Mouse (Mus musculus) embryonic facial prominence, embryonic 12.5 days (tissue): Measurements from ENCODE around the gene Clcf1. TPM values are rescaled to one million over a fixed set of nuclear protein-coding genes. Genes with fewer than 3 reads are reported as not detected.

Experiments
- ATAC-seq: fragments of 200-750 bp; cut with Nextera tagmentation; 2 replicates; pipeline ENCODE4 v1.8.0; 2017; ENCODE audit not compliant: insufficient number of reproducible peaks, insufficient read depth, low FRiP score, low TSS enrichment
- H3K27ac ChIP-seq: fragments of 300-500 bp; sonication (generic); 2 replicates; pipeline ENCODE4 v1.5.1; 2016; ENCODE audit warnings: mild to moderate bottlenecking
- H3K27me3 ChIP-seq: fragments of 300-500 bp; sonication (generic); 2 replicates; pipeline ENCODE4 v1.6.1; 2016; ENCODE audit warnings: mild to moderate bottlenecking, moderate library complexity
- H3K36me3 ChIP-seq: fragments of 300-500 bp; sonication (generic); 2 replicates; pipeline ENCODE4 v1.6.1; 2016; ENCODE audit warnings: mild to moderate bottlenecking
- H3K4me1 ChIP-seq: fragments of 300-500 bp; sonication (generic); 2 replicates; pipeline ENCODE4 v1.6.1; 2016
- H3K4me2 ChIP-seq: fragments of 300-500 bp; sonication (generic); replicated peaks from 2 replicates; pipeline ENCODE4 v1.6.1; 2016; ENCODE audit warnings: mild to moderate bottlenecking, moderate library complexity
- H3K4me3 ChIP-seq: fragments of 300-500 bp; sonication (generic); 2 replicates; pipeline ENCODE4 v1.5.1; 2016; ENCODE audit warnings: mild to moderate bottlenecking
- H3K9ac ChIP-seq: fragments of 300-500 bp; sonication (generic); 2 replicates; pipeline ENCODE4 v1.6.1; 2016; ENCODE audit warnings: mild to moderate bottlenecking, moderate library complexity
- H3K9me3 ChIP-seq: fragments of 300-500 bp; sonication (generic); 2 replicates; pipeline ENCODE4 v1.6.1; 2016; ENCODE audit warnings: mild to moderate bottlenecking, moderate library complexity
- WGBS: fragments of 180-500 bp; shearing (Covaris S2); methylation state at CpG from one replicate; pipeline ENCODE4 v1.1.7; 2016; 5-methylcytosine and 5-hydroxymethylcytosine counted together
- polyA plus RNA-seq: library from polyadenylated mRNA; unstranded; fragments of >200 nt; fragmentation: Nextera tagmentation; extraction: Ambion mirVana; gene quantifications from 2 replicates; pipeline ENCODE4 v1.2.1, GENCODE M21; 2016

The Clcf1 gene
- polyA plus RNA-seq, 1 experiment from 2014 or later: 8.5 TPM

GRCm38 (mm10) chr19:4220957-4221743 is 7.1 kb downstream of the Clcf1 start:
- Histone ChIP-seq H3K9ac (no peak overlapping the region), H3K4me1 (peaks cover 46% of the 10 kb centered on the region), H3K36me3 (peaks cover 17% of the 10 kb centered on the region), H3K27ac (no peak overlapping the region), H3K27me3 (no peaks in the 10 kb centered on the region), H3K9me3 (no peaks in the 10 kb centered on the region), H3K4me3 (no peak overlapping the region), H3K4me2 (no peak overlapping the region)
- ATAC-seq: no peak
- 37% methylated on average over 14 of the region's 14 CpGs for WGBS

DNA sequence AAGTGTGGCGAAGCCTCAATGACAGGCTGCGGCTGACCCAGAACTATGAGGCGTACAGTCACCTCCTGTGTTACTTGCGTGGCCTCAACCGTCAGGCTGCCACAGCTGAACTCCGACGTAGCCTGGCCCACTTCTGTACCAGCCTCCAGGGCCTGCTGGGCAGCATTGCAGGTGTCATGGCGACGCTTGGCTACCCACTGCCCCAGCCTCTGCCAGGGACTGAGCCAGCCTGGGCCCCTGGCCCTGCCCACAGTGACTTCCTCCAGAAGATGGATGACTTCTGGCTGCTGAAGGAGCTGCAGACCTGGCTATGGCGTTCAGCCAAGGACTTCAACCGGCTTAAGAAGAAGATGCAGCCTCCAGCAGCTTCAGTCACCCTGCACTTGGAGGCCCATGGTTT is 8.1 kb downstream of the Clcf1 start:
- no peak overlapping the region for H3K4me3 ChIP-seq
- no peak overlapping the region for H3K27ac ChIP-seq
- no peaks in the 10 kb centered on the region for H3K27me3 ChIP-seq
- peaks cover 17% of the 10 kb centered on the region for H3K36me3 ChIP-seq
- H3K4me2 ChIP-seq: no peak overlapping the region
- H3K9ac ChIP-seq: no peak overlapping the region
- H3K9me3 ChIP-seq: no peaks in the 10 kb centered on the region
- ATAC-seq: no peak
- peaks cover 36% of the 10 kb centered on the region for H3K4me1 ChIP-seq
- WGBS: 83% methylated on average over 11 of the region's 11 CpGs

DNA sequence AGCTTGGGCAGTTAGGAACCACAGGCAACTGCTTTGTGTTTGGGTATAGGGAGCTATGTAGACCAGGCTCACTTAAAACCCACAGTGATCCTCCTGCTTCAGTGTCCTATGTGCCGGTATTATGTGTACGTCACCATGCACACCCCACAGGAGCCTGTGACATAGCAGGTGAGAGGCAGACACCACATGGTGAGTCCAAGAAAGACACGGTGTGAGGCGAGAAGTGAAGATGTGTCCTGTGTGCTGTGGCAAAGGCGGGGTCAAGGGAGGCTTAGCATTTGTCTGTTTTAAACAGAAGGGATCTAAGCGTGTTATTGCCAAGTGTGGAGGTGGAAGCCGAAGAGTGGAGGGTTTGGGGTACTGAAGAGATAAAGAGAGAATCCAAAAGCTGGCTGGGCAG is 12.7 kb downstream of the Clcf1 start:
- H3K9me3 ChIP-seq: no peaks in the 10 kb centered on the region
- no peak overlapping the region for H3K27ac ChIP-seq
- WGBS: 87% methylated on average over 7 of the region's 7 CpGs
- no peak overlapping the region for H3K9ac ChIP-seq
- H3K4me3 ChIP-seq: no peak overlapping the region
- no peak for ATAC-seq
- peaks cover 4% of the 10 kb centered on the region for H3K27me3 ChIP-seq
- peaks cover 12% of the 10 kb centered on the region for H3K36me3 ChIP-seq
- H3K4me1 ChIP-seq: peaks cover 11% of the 10 kb centered on the region; the same call in 1 of the 2 replicates
- no peak overlapping the region for H3K4me2 ChIP-seq

DNA sequence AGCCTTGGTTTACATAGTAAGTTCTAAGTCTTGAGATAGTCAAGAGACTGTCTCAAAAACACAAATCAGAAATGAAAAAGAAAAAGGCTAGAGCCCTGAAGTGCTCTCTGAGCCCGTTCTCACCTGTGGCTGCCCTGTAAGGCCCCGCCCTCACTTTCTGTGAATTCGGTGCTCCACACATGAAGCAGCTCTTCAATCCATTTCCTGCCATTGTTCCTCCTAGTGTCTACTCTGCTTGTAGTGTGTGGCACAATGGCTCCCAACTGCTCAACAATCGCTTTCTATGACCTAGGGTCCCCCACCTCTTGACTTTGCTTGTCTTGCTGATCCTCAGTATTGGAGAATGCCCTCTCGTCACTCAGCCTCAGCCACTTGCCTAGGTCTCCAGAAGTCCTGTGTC is 13.4 kb downstream of the Clcf1 start:
- no peak overlapping the region for H3K4me2 ChIP-seq
- H3K9ac ChIP-seq: no peak overlapping the region
- no peak overlapping the region for H3K4me3 ChIP-seq
- peaks cover 4% of the 10 kb centered on the region for H3K27me3 ChIP-seq
- ATAC-seq: no peak
- no peaks in the 10 kb centered on the region for H3K9me3 ChIP-seq
- WGBS: 65% methylated on average over 5 of the region's 5 CpGs
- H3K36me3 ChIP-seq: peaks cover 5% of the 10 kb centered on the region; the same call in 1 of the 2 replicates
- H3K27ac ChIP-seq: no peak overlapping the region
- peaks cover 17% of the 10 kb centered on the region for H3K4me1 ChIP-seq

DNA sequence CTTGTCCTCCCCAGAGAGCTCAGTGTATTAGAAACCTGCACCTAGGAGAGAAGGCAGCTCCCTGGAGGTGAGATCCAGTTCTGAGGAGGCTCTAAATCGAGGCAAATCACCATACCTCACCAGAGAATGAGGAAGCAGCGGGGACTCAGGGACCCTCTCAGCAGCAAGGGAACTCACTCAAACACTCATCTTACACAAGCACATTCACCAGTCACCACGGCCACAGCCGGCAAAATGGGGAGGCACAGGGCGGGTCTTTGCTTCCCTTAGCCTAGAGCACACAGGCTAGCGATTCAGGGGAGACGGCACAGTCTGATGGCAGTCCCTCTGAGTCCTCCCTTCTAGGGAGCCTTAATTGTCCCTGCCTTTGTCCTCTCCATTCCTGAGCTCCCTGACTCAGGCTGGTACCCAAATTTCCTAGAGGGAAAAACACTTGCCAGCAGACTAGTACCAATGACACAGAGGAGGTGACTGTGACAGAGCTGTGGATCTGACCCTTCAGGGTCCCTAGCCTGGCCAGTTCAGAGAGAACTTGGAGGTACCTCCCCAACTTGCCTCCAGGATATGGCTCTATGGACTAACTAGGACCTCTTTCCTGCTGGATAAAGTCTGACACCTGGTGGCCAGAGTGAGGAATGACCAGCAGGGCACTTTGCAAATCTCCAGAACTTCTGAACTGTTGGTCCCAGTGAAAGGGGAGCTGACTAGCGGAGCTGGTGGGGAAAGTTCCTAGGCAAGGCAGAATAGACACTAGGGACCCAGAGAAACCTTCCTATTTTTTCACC is 14.0 kb downstream of the Clcf1 start:
- Histone ChIP-seq H3K9ac (no peak overlapping the region; the same call in 1 of the 2 replicates), H3K9me3 (no peaks in the 10 kb centered on the region), H3K4me2 (no peak overlapping the region), H3K27me3 (peaks cover 4% of the 10 kb centered on the region), H3K27ac (no peak overlapping the region), H3K36me3 (no peaks in the 10 kb centered on the region), H3K4me1 (peaks cover 20% of the 10 kb centered on the region), H3K4me3 (no peak overlapping the region)
- WGBS: 17% methylated on average over 8 of the region's 8 CpGs
- ATAC-seq: no peak

- ATAC-seq: no peak
- Histone ChIP-seq H3K9me3 (no peaks in the 10 kb centered on the region), H3K36me3 (no peaks in the 10 kb centered on the region), H3K27me3 (peaks cover 4% of the 10 kb centered on the region), H3K27ac (no peak overlapping the region), H3K4me1 (peaks cover 20% of the 10 kb centered on the region), H3K4me3 (no peak overlapping the region), H3K4me2 (no peak overlapping the region), H3K9ac (no peak overlapping the region)
- 79% methylated on average over 4 of the region's 4 CpGs for WGBS
Measured at GRCm38 (mm10) chr19:4228891-4229290, 14.9 kb downstream of the Clcf1 start.

DNA sequence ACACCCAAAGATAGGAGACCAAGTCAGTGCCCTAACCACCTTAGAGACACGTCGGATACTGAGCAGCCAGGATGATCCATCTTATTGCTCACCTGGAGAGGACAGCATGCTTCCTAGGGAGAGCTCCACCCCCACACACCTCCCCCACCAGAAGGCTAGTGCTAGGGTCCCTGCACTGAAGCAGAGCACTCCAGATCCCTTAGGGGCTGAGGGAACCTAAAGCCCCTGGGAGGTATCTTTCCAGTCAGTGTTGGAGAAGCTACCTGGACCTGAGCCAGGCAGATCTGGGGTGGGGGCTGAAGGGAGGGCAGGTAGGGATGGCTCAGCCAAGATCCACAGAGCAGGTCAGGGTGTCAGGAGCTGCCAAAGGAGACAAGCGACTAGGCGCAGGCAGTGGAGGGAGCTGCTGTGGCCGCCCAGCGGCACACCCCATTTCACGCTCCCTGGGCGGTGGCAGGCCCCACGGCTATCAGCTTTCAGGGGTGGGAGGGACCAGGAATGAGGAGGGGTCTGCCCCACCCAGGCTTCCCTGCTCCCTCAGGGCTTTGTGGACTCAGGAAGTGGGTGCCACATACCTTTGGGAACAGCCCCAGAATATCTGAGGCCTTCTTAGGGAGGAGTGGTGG is 15.5 kb downstream of the Clcf1 start:
- H3K4me1 ChIP-seq: peaks cover 20% of the 10 kb centered on the region
- no peak overlapping the region; the same call in 1 of the 2 replicates for H3K9ac ChIP-seq
- H3K4me3 ChIP-seq: no peak overlapping the region
- H3K27ac ChIP-seq: no peak overlapping the region
- ATAC-seq: no peak
- 36% methylated on average over 9 of the region's 9 CpGs for WGBS
- no peaks in the 10 kb centered on the region for H3K9me3 ChIP-seq
- H3K27me3 ChIP-seq: peaks cover 4% of the 10 kb centered on the region
- H3K4me2 ChIP-seq: no peak overlapping the region
- H3K36me3 ChIP-seq: no peaks in the 10 kb centered on the region

GRCm38 (mm10) chr19:4230415-4230814 is 16.4 kb downstream of the Clcf1 start:
- no peak overlapping the region for H3K27ac ChIP-seq
- WGBS: 75% methylated on average over 8 of the region's 8 CpGs
- ATAC-seq: no peak

GRCm38 (mm10) chr19:4231253-4232185 is 17.5 kb downstream of the Clcf1 start, which contains the start of gene Pold4:
Pold4 (plus strand) TSS chr19:4231899.
- no peaks in the 10 kb centered on the region for H3K36me3 ChIP-seq
- H3K4me3 ChIP-seq: peak within 1 kb of the TSS; percentile 65
- peak within 1 kb of the TSS; percentile 60 for H3K27ac ChIP-seq
- peak; percentile 69; the same call in 1 of the 2 replicates for ATAC-seq
- H3K27me3 ChIP-seq: peaks cover 4% of the 10 kb centered on the region
- peaks cover 20% of the 10 kb centered on the region for H3K4me1 ChIP-seq
- H3K9ac ChIP-seq: peak within 1 kb of the TSS; percentile 61
- no peaks in the 10 kb centered on the region for H3K9me3 ChIP-seq
- 12% methylated on average over 26 of the region's 26 CpGs for WGBS
- peak within 1 kb of the TSS; percentile 96 for H3K4me2 ChIP-seq

More at GRCm38 (mm10) chr19:4230415-4230814, 16.4 kb downstream of the Clcf1 start:
- no peaks in the 10 kb centered on the region for H3K9me3 ChIP-seq
- H3K4me3 ChIP-seq: no peak overlapping the region
- H3K4me2 ChIP-seq: no peak overlapping the region
- no peaks in the 10 kb centered on the region for H3K36me3 ChIP-seq
- H3K9ac ChIP-seq: no peak overlapping the region
- peaks cover 20% of the 10 kb centered on the region for H3K4me1 ChIP-seq
- peaks cover 4% of the 10 kb centered on the region for H3K27me3 ChIP-seq

- ATAC-seq: no peak
- Histone ChIP-seq H3K9me3 (no peaks in the 10 kb centered on the region), H3K4me1 (peaks cover 20% of the 10 kb centered on the region)
Measured at GRCm38 (mm10) chr19:4232186-4232572, 18.1 kb downstream of the Clcf1 start.

GRCm38 (mm10) chr19:4232651-4233050 is 18.6 kb downstream of the Clcf1 start:
- Histone ChIP-seq H3K27me3 (peaks cover 4% of the 10 kb centered on the region), H3K4me2 (peak overlapping the region; percentile 96; the same call in 1 of the 2 replicates), H3K4me3 (no peak overlapping the region), H3K9me3 (no peaks in the 10 kb centered on the region), H3K9ac (peak overlapping the region; percentile 61; the same call in 1 of the 2 replicates), H3K27ac (no peak overlapping the region), H3K36me3 (no peaks in the 10 kb centered on the region), H3K4me1 (peaks cover 20% of the 10 kb centered on the region)
- no peak for ATAC-seq
- 84% methylated on average over 7 of the region's 7 CpGs for WGBS

More at GRCm38 (mm10) chr19:4232186-4232572, 18.1 kb downstream of the Clcf1 start:
- Histone ChIP-seq H3K27me3 (peaks cover 4% of the 10 kb centered on the region), H3K4me3 (peak overlapping the region; percentile 65), H3K9ac (peak overlapping the region; percentile 61), H3K27ac (peak overlapping the region; percentile 60), H3K4me2 (peak overlapping the region; percentile 96), H3K36me3 (no peaks in the 10 kb centered on the region)
- WGBS: 27% methylated on average over 2 of the region's 2 CpGs
